Mouse (Mus musculus): ENCODE measurements at regions not wholly inside any gene's neighbourhood (a gene's known extent, or its start where the extent isn't known, plus 50 kb on each side); places are given as distances from the start of the nearest gene placed in this dataset.

- no peak for ATAC-seq (replicated peaks; ENCODE audit: low read depth, poor library complexity, severe bottlenecking)
These were observed 122.3 kb upstream of the Lmo4 start for GRCm38 (mm10) chr3:144327235-144327760.

- ATAC-seq (replicated peaks; ENCODE audit: low read depth, poor library complexity, severe bottlenecking), result peak; percentile 68
These were observed 120.0 kb upstream of the Lmo4 start for GRCm38 (mm10) chr3:144324974-144325373.

GRCm38 (mm10) chr3:144323524-144323923, 118.5 kb upstream of the Lmo4 start:
- ATAC-seq (replicated peaks; ENCODE audit: low read depth, poor library complexity, severe bottlenecking), result no peak

GRCm38 (mm10) chr3:144319468-144320205, 114.6 kb upstream of the Lmo4 start:
- no peak for ATAC-seq (replicated peaks; ENCODE audit: low read depth, poor library complexity, severe bottlenecking)

GRCm38 (mm10) chr3:144318761-144319467, 113.9 kb upstream of the Lmo4 start:
- ATAC-seq (replicated peaks; ENCODE audit: low read depth, poor library complexity, severe bottlenecking), result no peak

- ATAC-seq (replicated peaks; ENCODE audit: low read depth, poor library complexity, severe bottlenecking), result no peak
These were observed 105.7 kb upstream of the Lmo4 start for GRCm38 (mm10) chr3:144310748-144311147.

- ATAC-seq (replicated peaks; ENCODE audit: low read depth, poor library complexity, severe bottlenecking), result no peak
These were observed 103.6 kb upstream of the Lmo4 start for GRCm38 (mm10) chr3:144308616-144309015.

- ATAC-seq (replicated peaks; ENCODE audit: low read depth, poor library complexity, severe bottlenecking), result peak; percentile 52
These were observed 102.5 kb upstream of the Lmo4 start for GRCm38 (mm10) chr3:144307557-144307956.

GRCm38 (mm10) chr3:144305456-144305855, 100.4 kb upstream of the Lmo4 start:
- ATAC-seq (replicated peaks; ENCODE audit: low read depth, poor library complexity, severe bottlenecking), result no peak

- ATAC-seq (replicated peaks; ENCODE audit: low read depth, poor library complexity, severe bottlenecking), result no peak
These were observed 99.9 kb upstream of the Lmo4 start for GRCm38 (mm10) chr3:144304924-144305323.

GRCm38 (mm10) chr3:144302626-144303025, 97.6 kb upstream of the Lmo4 start:
- no peak for ATAC-seq (replicated peaks; ENCODE audit: low read depth, poor library complexity, severe bottlenecking)

- ATAC-seq (replicated peaks; ENCODE audit: low read depth, poor library complexity, severe bottlenecking), result no peak
These were observed 96.0 kb upstream of the Lmo4 start for GRCm38 (mm10) chr3:144301068-144301467.

GRCm38 (mm10) chr3:144299239-144299638, 94.2 kb upstream of the Lmo4 start:
- ATAC-seq (replicated peaks; ENCODE audit: low read depth, poor library complexity, severe bottlenecking), result no peak

- ATAC-seq (replicated peaks; ENCODE audit: low read depth, poor library complexity, severe bottlenecking), result no peak
These were observed 84.5 kb upstream of the Lmo4 start for GRCm38 (mm10) chr3:144289489-144289888.

GRCm38 (mm10) chr3:144286100-144286499, 81.1 kb upstream of the Lmo4 start:
- ATAC-seq (replicated peaks; ENCODE audit: low read depth, poor library complexity, severe bottlenecking), result no peak

- ATAC-seq (replicated peaks; ENCODE audit: low read depth, poor library complexity, severe bottlenecking), result no peak
These were observed 79.3 kb upstream of the Lmo4 start for GRCm38 (mm10) chr3:144284326-144284725.

- ATAC-seq (replicated peaks; ENCODE audit: low read depth, poor library complexity, severe bottlenecking), result no peak
These were observed 68.1 kb upstream of the Lmo4 start for GRCm38 (mm10) chr3:144273115-144273514.

GRCm38 (mm10) chr3:144270206-144270605, 65.2 kb upstream of the Lmo4 start:
- ATAC-seq (replicated peaks; ENCODE audit: low read depth, poor library complexity, severe bottlenecking), result no peak

- no peak for ATAC-seq (replicated peaks; ENCODE audit: low read depth, poor library complexity, severe bottlenecking)
These were observed 59.5 kb upstream of the Lmo4 start for GRCm38 (mm10) chr3:144264554-144264953.

GRCm38 (mm10) chr3:144260886-144261285, 55.9 kb upstream of the Lmo4 start:
- ATAC-seq (replicated peaks; ENCODE audit: low read depth, poor library complexity, severe bottlenecking), result no peak
